Mouse (Mus musculus) spleen, adult 2 months (tissue): ENCODE measurements around the gene Smim13.

Experiments
- CTCF ChIP-seq: fragments of 200-500 bp; IDR thresholded peaks from 2 replicates; pipeline ENCODE4 v1.5.1; 2011; ENCODE audit warnings: mild to moderate bottlenecking, inconsistent platforms; ENCODE audit not compliant: insufficient read depth, insufficient read length, insufficient replicate concordance; ENCODE audit errors: extremely low read depth
- POLR2A ChIP-seq: fragments of 200-500 bp; IDR thresholded peaks from 2 replicates; pipeline ENCODE4 v1.6.1; 2011; ENCODE audit warnings: low read depth, low read length, inconsistent platforms

DNA sequence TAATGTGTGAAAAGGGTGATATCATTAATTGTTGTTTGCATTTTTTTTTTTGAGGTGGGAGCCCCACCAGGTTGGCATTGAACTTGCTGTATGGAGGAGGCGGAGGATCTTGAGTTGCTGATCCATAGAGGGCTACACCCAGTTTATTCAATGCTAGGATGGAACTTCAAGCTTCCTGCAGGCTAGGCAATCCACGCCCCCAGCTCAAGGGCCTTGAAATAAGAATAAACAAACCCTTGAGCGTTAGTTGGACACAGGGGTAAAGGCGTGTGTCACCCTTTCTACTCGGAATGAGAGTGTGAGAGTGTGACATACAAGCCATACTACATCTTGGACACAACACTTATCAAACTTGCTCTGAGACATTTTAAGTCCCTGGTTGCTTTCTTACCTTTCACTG is 2.0 kb downstream of the Smim13 start:
- TF ChIP-seq CTCF, result no peak
- TF ChIP-seq POLR2A, result no peak
